Mouse (Mus musculus): ENCODE data around the gene 5031410I06Rik.
"Not testable (repeated sequence)": the region's sequence is repeated elsewhere in the genome, so short reads cannot be mapped to it uniquely, and the experiment has no call there.

Gene 5031410I06Rik

GRCm38 (mm10) chr5:26105262-26105661 lies at the start of gene 5031410I06Rik:
Gene 5031410I06Rik (minus strand): TSS chr5:26105362.
- DNase-seq (ENCODE audit: low spot score) = not testable (repeated sequence)

GRCm38 (mm10) chr5:26142891-26143290 lies 37.7 kb upstream of the 5031410I06Rik start:
- no peak for DNase-seq (ENCODE audit: low spot score)

- not testable (repeated sequence) for DNase-seq (ENCODE audit: low spot score)
Observed at GRCm38 (mm10) chr5:26121321-26121720, 16.2 kb upstream of the 5031410I06Rik start, which contains the start of gene Gm10220. Gene Gm10220 (minus strand): TSS chr5:26121421.

- DNase-seq (ENCODE audit: low spot score) = not testable (repeated sequence)
Observed at GRCm38 (mm10) chr5:26089191-26089590, 16.0 kb downstream of the 5031410I06Rik start, which contains the start of gene Gm10471. Gene Gm10471 (minus strand): TSS chr5:26089291.

- peak; percentile 42 for DNase-seq (ENCODE audit: low spot score)
Observed at GRCm38 (mm10) chr5:26079023-26079422, 26.1 kb downstream of the 5031410I06Rik start.

- no peak for DNase-seq (ENCODE audit: low spot score)
Observed at GRCm38 (mm10) chr5:26070716-26071115, 34.4 kb downstream of the 5031410I06Rik start.

GRCm38 (mm10) chr5:26058481-26058880 lies 46.7 kb downstream of the 5031410I06Rik start, which contains the start of gene Gm7347:
Gene Gm7347 (minus strand): TSS chr5:26058581.
- not testable (repeated sequence) for DNase-seq (ENCODE audit: low spot score)
